Mouse (Mus musculus): Measurements from ENCODE around the gene Higd1b. TPM values are rescaled to one million over a fixed set of nuclear protein-coding genes. Genes with fewer than 3 reads are reported as not detected.

Higd1b gene
- total RNA-seq (2014; rRNA removed) (12.4 and 15.8 TPM in 2 replicates), polyA plus RNA-seq (2015; fragmentation: Nextera tagmentation; extraction: Ambion mirVana) (14.5 and 15.0 TPM in 2 replicates)

- H3K36me3 ChIP-seq (ENCODE audit: insufficient read depth, low read length), result peaks cover 28% of the 10 kb centered on the region
- H3K27ac ChIP-seq, result peak within 1 kb of the TSS; percentile 20; the same call in 1 of the 2 replicates
- ATAC-seq, result no peak
- 75% methylated on average over 4 of the region's 4 CpGs for WGBS
- no peak within 1 kb of the TSS for H3K4me3 ChIP-seq (ENCODE audit: low read length)
- no peak for TF ChIP-seq CTCF (IDR thresholded peaks at IDR 0.05; ENCODE audit: low read depth)
- H3K4me1 ChIP-seq (ENCODE audit: insufficient read depth, low read length), result no peaks in the 10 kb centered on the region
- no peaks in the 10 kb centered on the region for H3K9me3 ChIP-seq (ENCODE audit: low read length)
- H3K27me3 ChIP-seq (ENCODE audit: insufficient read depth, low read length), result no peaks in the 10 kb centered on the region
- no peak within 1 kb of the TSS for H3K9ac ChIP-seq (replicated peaks; ENCODE audit: low read length)
- no peak within 1 kb of the TSS for H3K4me2 ChIP-seq (ENCODE audit: low read depth, low read length)
- DNase-seq (ENCODE audit: low spot score), result no peak
Observed at GRCm38 (mm10) chr11:102835549-102835948, at the start of gene Higd1b. Gene Higd1b (plus strand): TSS chr11:102835849.

GRCm38 (mm10) chr11:102787688-102788177 is 47.9 kb upstream of the Higd1b start:
- H3K9ac ChIP-seq (replicated peaks; ENCODE audit: low read length), result no peak overlapping the region
- no peaks in the 10 kb centered on the region for H3K9me3 ChIP-seq (ENCODE audit: low read length)
- H3K4me1 ChIP-seq (ENCODE audit: insufficient read depth, low read length), result no peaks in the 10 kb centered on the region
- H3K27ac ChIP-seq, result no peak overlapping the region
- ATAC-seq, result no peak
- no peak overlapping the region for H3K4me3 ChIP-seq (ENCODE audit: low read length)
- no peak overlapping the region for H3K4me2 ChIP-seq (ENCODE audit: low read depth, low read length)
- WGBS, result 76% methylated on average over 5 of the region's 5 CpGs
- no peaks in the 10 kb centered on the region for H3K27me3 ChIP-seq (ENCODE audit: insufficient read depth, low read length)
- DNase-seq (ENCODE audit: low spot score), result no peak
- no peak for TF ChIP-seq CTCF (IDR thresholded peaks at IDR 0.05; ENCODE audit: low read depth)
- no peaks in the 10 kb centered on the region for H3K36me3 ChIP-seq (ENCODE audit: insufficient read depth, low read length)

GRCm38 (mm10) chr11:102791682-102792445 is 43.8 kb upstream of the Higd1b start:
- no peaks in the 10 kb centered on the region for H3K36me3 ChIP-seq (ENCODE audit: insufficient read depth, low read length)
- H3K9me3 ChIP-seq (ENCODE audit: low read length), result no peaks in the 10 kb centered on the region
- no peak overlapping the region for H3K9ac ChIP-seq (replicated peaks; ENCODE audit: low read length)
- 56% methylated on average over 14 of the region's 14 CpGs for WGBS
- DNase-seq (ENCODE audit: low spot score) (no peak), ATAC-seq (no peak)
- TF ChIP-seq CTCF (IDR thresholded peaks at IDR 0.05; ENCODE audit: low read depth), result no peak
- H3K4me1 ChIP-seq (ENCODE audit: insufficient read depth, low read length), result no peaks in the 10 kb centered on the region
- peak overlapping the region; percentile 9; the same call in 1 of the 2 replicates for H3K27ac ChIP-seq
- H3K27me3 ChIP-seq (ENCODE audit: insufficient read depth, low read length), result no peaks in the 10 kb centered on the region
- H3K4me3 ChIP-seq (ENCODE audit: low read length), result no peak overlapping the region
- H3K4me2 ChIP-seq (ENCODE audit: low read depth, low read length), result no peak overlapping the region

- no peak for ATAC-seq
- WGBS, result 68% methylated on average over 8 of the region's 8 CpGs
- no peak overlapping the region for H3K9ac ChIP-seq (replicated peaks; ENCODE audit: low read length)
Observed at GRCm38 (mm10) chr11:102794157-102794556, 41.5 kb upstream of the Higd1b start.

GRCm38 (mm10) chr11:102803453-102803852 is 32.2 kb upstream of the Higd1b start:
- 81% methylated on average over 5 of the region's 5 CpGs for WGBS

More at GRCm38 (mm10) chr11:102794157-102794556, 41.5 kb upstream of the Higd1b start:
- H3K4me1 ChIP-seq (ENCODE audit: insufficient read depth, low read length), result no peaks in the 10 kb centered on the region
- H3K27me3 ChIP-seq (ENCODE audit: insufficient read depth, low read length), result no peaks in the 10 kb centered on the region
- DNase-seq (ENCODE audit: low spot score), result no peak
- no peak overlapping the region for H3K27ac ChIP-seq
- H3K36me3 ChIP-seq (ENCODE audit: insufficient read depth, low read length), result no peaks in the 10 kb centered on the region
- H3K4me3 ChIP-seq (ENCODE audit: low read length), result no peak overlapping the region
- no peak overlapping the region for H3K4me2 ChIP-seq (ENCODE audit: low read depth, low read length)
- TF ChIP-seq CTCF (IDR thresholded peaks at IDR 0.05; ENCODE audit: low read depth), result no peak
- H3K9me3 ChIP-seq (ENCODE audit: low read length), result no peaks in the 10 kb centered on the region

GRCm38 (mm10) chr11:102808246-102808645 is 27.4 kb upstream of the Higd1b start:
- Histone ChIP-seq H3K9me3 (ENCODE audit: low read length) (no peaks in the 10 kb centered on the region), H3K4me2 (ENCODE audit: low read depth, low read length) (no peak overlapping the region), H3K9ac (replicated peaks; ENCODE audit: low read length) (no peak overlapping the region), H3K27me3 (ENCODE audit: insufficient read depth, low read length) (no peaks in the 10 kb centered on the region), H3K4me3 (ENCODE audit: low read length) (no peak overlapping the region), H3K27ac (no peak overlapping the region), H3K36me3 (ENCODE audit: insufficient read depth, low read length) (no peaks in the 10 kb centered on the region), H3K4me1 (ENCODE audit: insufficient read depth, low read length) (no peaks in the 10 kb centered on the region)
- WGBS, result 71% methylated on average over 5 of the region's 5 CpGs
- DNase-seq (ENCODE audit: low spot score) (no peak), ATAC-seq (no peak)
- TF ChIP-seq CTCF (IDR thresholded peaks at IDR 0.05; ENCODE audit: low read depth), result no peak

More at GRCm38 (mm10) chr11:102803453-102803852, 32.2 kb upstream of the Higd1b start:
- Histone ChIP-seq H3K9ac (replicated peaks; ENCODE audit: low read length) (no peak overlapping the region), H3K36me3 (ENCODE audit: insufficient read depth, low read length) (peaks cover 14% of the 10 kb centered on the region; the same call in 1 of the 2 replicates), H3K4me1 (ENCODE audit: insufficient read depth, low read length) (no peaks in the 10 kb centered on the region), H3K27me3 (ENCODE audit: insufficient read depth, low read length) (no peaks in the 10 kb centered on the region), H3K9me3 (ENCODE audit: low read length) (no peaks in the 10 kb centered on the region), H3K4me3 (ENCODE audit: low read length) (no peak overlapping the region), H3K4me2 (ENCODE audit: low read depth, low read length) (no peak overlapping the region), H3K27ac (no peak overlapping the region)
- no peak for DNase-seq (ENCODE audit: low spot score)
- TF ChIP-seq CTCF (IDR thresholded peaks at IDR 0.05; ENCODE audit: low read depth), result no peak
- ATAC-seq, result no peak

Data from hindbrain, postnatal 0 days (tissue).